Mouse (Mus musculus): ENCODE data around the gene Ddhd1. TPM values are rescaled to one million over a fixed set of nuclear protein-coding genes. Genes with fewer than 3 reads are reported as not detected.

Gene Ddhd1
- polyA plus RNA-seq, 1 experiment = 37.6 TPM

DNA sequence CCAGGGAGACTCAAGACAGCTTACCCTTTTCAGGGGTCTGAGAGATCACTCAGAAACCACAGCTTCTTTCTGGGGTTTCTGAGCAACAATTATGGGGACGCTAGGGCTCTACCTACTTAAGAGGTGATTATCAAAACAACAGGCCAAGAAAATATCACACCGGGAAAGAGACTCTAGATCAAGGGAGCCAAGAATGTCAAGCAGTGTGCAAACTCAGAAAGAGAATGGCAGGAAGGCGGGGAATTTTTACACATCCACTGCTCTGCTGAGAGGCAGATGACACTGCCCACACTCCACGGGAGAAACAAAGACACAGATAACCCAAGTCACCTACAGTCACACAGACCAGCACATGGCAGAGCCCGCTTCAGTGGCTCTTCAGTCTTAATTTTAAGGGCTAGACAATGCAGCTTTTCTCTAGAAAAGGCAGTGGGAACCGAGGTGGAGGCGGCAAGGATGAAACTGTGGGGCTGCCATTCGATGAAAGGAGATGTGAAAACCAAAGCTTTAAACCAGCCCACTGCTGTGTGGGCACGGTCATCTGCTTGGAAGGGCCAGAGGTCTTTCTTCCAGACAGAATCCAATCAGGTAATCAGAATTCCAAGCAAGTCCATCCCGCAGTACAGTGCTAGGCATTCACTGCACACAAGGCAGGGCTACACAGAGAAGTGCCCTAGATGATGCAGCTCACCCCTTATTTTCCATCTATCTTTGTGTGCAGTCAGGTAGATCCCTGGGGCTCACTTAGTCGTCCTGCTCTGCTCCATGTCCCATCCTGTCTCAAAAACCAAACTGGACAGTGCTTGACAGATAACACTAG is 8.7 kb downstream of the Ddhd1 start:
- Histone ChIP-seq H3K27me3 (ENCODE audit: control insufficient read depth, insufficient read depth, low read length, poor library complexity, severe bottlenecking) (no peaks in the 10 kb centered on the region), H3K9me3 (replicated peaks; ENCODE audit: control insufficient read depth, insufficient read depth, low read length, poor library complexity, severe bottlenecking) (no peaks in the 10 kb centered on the region), H3K27ac (ENCODE audit: insufficient read depth, low read length) (no peak overlapping the region), H3K36me3 (ENCODE audit: control insufficient read depth, insufficient read depth, low read length, poor library complexity, severe bottlenecking) (no peaks in the 10 kb centered on the region), H3K9ac (ENCODE audit: low read depth, poor library complexity, severe bottlenecking) (no peak overlapping the region), H3K4me3 (ENCODE audit: low read depth, low read length) (no peak overlapping the region), H3K4me1 (ENCODE audit: control insufficient read depth, insufficient read depth, low read length) (no peaks in the 10 kb centered on the region)
- TF ChIP-seq CTCF (IDR thresholded peaks at IDR 0.05; ENCODE audit: low read depth, low read length) (no peak), EP300 (IDR thresholded peaks at IDR 0.05; ENCODE audit: insufficient read depth, low read depth, low read length) (no peak), POLR2A (IDR thresholded peaks at IDR 0.05; ENCODE audit: insufficient read depth, low read length) (no peak)

DNA sequence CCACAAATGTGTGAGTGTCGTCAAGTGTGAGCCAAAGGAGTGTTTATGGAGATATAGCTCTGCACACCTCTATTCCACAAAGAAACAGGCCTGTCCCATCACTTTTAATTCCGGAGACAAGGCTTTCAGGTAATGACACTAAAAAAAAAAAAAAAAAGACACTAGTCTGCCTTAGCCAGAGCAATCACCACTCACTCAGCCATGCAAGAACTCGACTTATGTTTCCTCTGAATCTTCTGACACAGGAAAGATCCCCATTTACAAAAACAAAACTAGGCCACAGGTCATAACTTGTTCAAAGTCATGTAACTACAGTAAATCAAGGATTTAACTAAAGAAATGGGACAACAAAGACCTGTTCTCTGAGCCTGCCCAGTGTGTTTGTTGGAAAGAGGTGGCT is 9.8 kb downstream of the Ddhd1 start:
- Histone ChIP-seq H3K4me1 (ENCODE audit: control insufficient read depth, insufficient read depth, low read length) (no peaks in the 10 kb centered on the region), H3K27me3 (ENCODE audit: control insufficient read depth, insufficient read depth, low read length, poor library complexity, severe bottlenecking) (no peaks in the 10 kb centered on the region), H3K9ac (ENCODE audit: low read depth, poor library complexity, severe bottlenecking) (no peak overlapping the region), H3K9me3 (replicated peaks; ENCODE audit: control insufficient read depth, insufficient read depth, low read length, poor library complexity, severe bottlenecking) (no peaks in the 10 kb centered on the region), H3K4me3 (ENCODE audit: low read depth, low read length) (no peak overlapping the region), H3K27ac (ENCODE audit: insufficient read depth, low read length) (no peak overlapping the region), H3K36me3 (ENCODE audit: control insufficient read depth, insufficient read depth, low read length, poor library complexity, severe bottlenecking) (no peaks in the 10 kb centered on the region)
- no peak for TF ChIP-seq CTCF (IDR thresholded peaks at IDR 0.05; ENCODE audit: low read depth, low read length)
- TF ChIP-seq EP300 (IDR thresholded peaks at IDR 0.05; ENCODE audit: insufficient read depth, low read depth, low read length) = no peak
- no peak for TF ChIP-seq POLR2A (IDR thresholded peaks at IDR 0.05; ENCODE audit: insufficient read depth, low read length)

DNA sequence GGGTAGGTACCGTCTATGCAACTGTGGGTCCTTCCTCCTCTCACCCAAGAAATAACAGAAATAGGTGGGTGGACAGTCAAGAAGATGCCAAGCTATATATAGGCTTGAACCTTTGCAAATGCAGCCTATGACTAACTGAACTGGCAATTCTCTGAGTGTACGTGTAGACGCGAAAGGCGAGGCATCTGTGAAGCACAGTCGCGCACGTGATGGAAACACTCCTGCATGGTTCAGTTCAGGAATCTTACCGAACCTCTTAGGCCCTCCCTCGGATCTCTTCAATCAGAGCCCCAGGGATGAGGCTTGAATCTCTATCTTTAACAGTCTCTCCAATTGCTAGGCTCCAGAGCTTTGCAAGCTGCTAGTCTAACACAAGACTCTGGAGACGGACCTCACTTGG is 10.3 kb downstream of the Ddhd1 start:
- no peaks in the 10 kb centered on the region for H3K36me3 ChIP-seq (ENCODE audit: control insufficient read depth, insufficient read depth, low read length, poor library complexity, severe bottlenecking)
- TF ChIP-seq EP300 (IDR thresholded peaks at IDR 0.05; ENCODE audit: insufficient read depth, low read depth, low read length) = no peak
- TF ChIP-seq CTCF (IDR thresholded peaks at IDR 0.05; ENCODE audit: low read depth, low read length) = no peak
- TF ChIP-seq POLR2A (IDR thresholded peaks at IDR 0.05; ENCODE audit: insufficient read depth, low read length) = no peak

GRCm38 (mm10) chr14:45647175-45647574 is 10.8 kb downstream of the Ddhd1 start:
- Histone ChIP-seq H3K36me3 (ENCODE audit: control insufficient read depth, insufficient read depth, low read length, poor library complexity, severe bottlenecking) (no peaks in the 10 kb centered on the region), H3K9ac (ENCODE audit: low read depth, poor library complexity, severe bottlenecking) (no peak overlapping the region), H3K4me3 (ENCODE audit: low read depth, low read length) (no peak overlapping the region), H3K4me1 (ENCODE audit: control insufficient read depth, insufficient read depth, low read length) (no peaks in the 10 kb centered on the region), H3K27ac (ENCODE audit: insufficient read depth, low read length) (no peak overlapping the region), H3K9me3 (replicated peaks; ENCODE audit: control insufficient read depth, insufficient read depth, low read length, poor library complexity, severe bottlenecking) (no peaks in the 10 kb centered on the region), H3K27me3 (ENCODE audit: control insufficient read depth, insufficient read depth, low read length, poor library complexity, severe bottlenecking) (no peaks in the 10 kb centered on the region)
- TF ChIP-seq CTCF (IDR thresholded peaks at IDR 0.05; ENCODE audit: low read depth, low read length) = no peak
- no peak for TF ChIP-seq POLR2A (IDR thresholded peaks at IDR 0.05; ENCODE audit: insufficient read depth, low read length)
- TF ChIP-seq EP300 (IDR thresholded peaks at IDR 0.05; ENCODE audit: insufficient read depth, low read depth, low read length) = no peak

More for the DNA sequence above, 10.3 kb downstream of the Ddhd1 start:
- Histone ChIP-seq H3K4me1 (ENCODE audit: control insufficient read depth, insufficient read depth, low read length) (no peaks in the 10 kb centered on the region), H3K27ac (ENCODE audit: insufficient read depth, low read length) (no peak overlapping the region), H3K27me3 (ENCODE audit: control insufficient read depth, insufficient read depth, low read length, poor library complexity, severe bottlenecking) (no peaks in the 10 kb centered on the region), H3K4me3 (ENCODE audit: low read depth, low read length) (no peak overlapping the region), H3K9ac (ENCODE audit: low read depth, poor library complexity, severe bottlenecking) (no peak overlapping the region), H3K9me3 (replicated peaks; ENCODE audit: control insufficient read depth, insufficient read depth, low read length, poor library complexity, severe bottlenecking) (no peaks in the 10 kb centered on the region)

GRCm38 (mm10) chr14:45644786-45645185 is 13.2 kb downstream of the Ddhd1 start:
- Histone ChIP-seq H3K9me3 (replicated peaks; ENCODE audit: control insufficient read depth, insufficient read depth, low read length, poor library complexity, severe bottlenecking) (no peaks in the 10 kb centered on the region), H3K4me3 (ENCODE audit: low read depth, low read length) (no peak overlapping the region), H3K9ac (ENCODE audit: low read depth, poor library complexity, severe bottlenecking) (no peak overlapping the region), H3K4me1 (ENCODE audit: control insufficient read depth, insufficient read depth, low read length) (no peaks in the 10 kb centered on the region), H3K36me3 (ENCODE audit: control insufficient read depth, insufficient read depth, low read length, poor library complexity, severe bottlenecking) (no peaks in the 10 kb centered on the region), H3K27me3 (ENCODE audit: control insufficient read depth, insufficient read depth, low read length, poor library complexity, severe bottlenecking) (no peaks in the 10 kb centered on the region), H3K27ac (ENCODE audit: insufficient read depth, low read length) (no peak overlapping the region)
- TF ChIP-seq CTCF (IDR thresholded peaks at IDR 0.05; ENCODE audit: low read depth, low read length) (no peak), EP300 (IDR thresholded peaks at IDR 0.05; ENCODE audit: insufficient read depth, low read depth, low read length) (no peak), POLR2A (IDR thresholded peaks at IDR 0.05; ENCODE audit: insufficient read depth, low read length) (no peak)

GRCm38 (mm10) chr14:45644202-45644601 is 13.7 kb downstream of the Ddhd1 start:
- Histone ChIP-seq H3K27me3 (ENCODE audit: control insufficient read depth, insufficient read depth, low read length, poor library complexity, severe bottlenecking) (no peaks in the 10 kb centered on the region), H3K9ac (ENCODE audit: low read depth, poor library complexity, severe bottlenecking) (no peak overlapping the region), H3K4me3 (ENCODE audit: low read depth, low read length) (no peak overlapping the region), H3K4me1 (ENCODE audit: control insufficient read depth, insufficient read depth, low read length) (no peaks in the 10 kb centered on the region), H3K27ac (ENCODE audit: insufficient read depth, low read length) (no peak overlapping the region), H3K9me3 (replicated peaks; ENCODE audit: control insufficient read depth, insufficient read depth, low read length, poor library complexity, severe bottlenecking) (no peaks in the 10 kb centered on the region), H3K36me3 (ENCODE audit: control insufficient read depth, insufficient read depth, low read length, poor library complexity, severe bottlenecking) (no peaks in the 10 kb centered on the region)
- TF ChIP-seq CTCF (IDR thresholded peaks at IDR 0.05; ENCODE audit: low read depth, low read length) = no peak
- TF ChIP-seq EP300 (IDR thresholded peaks at IDR 0.05; ENCODE audit: insufficient read depth, low read depth, low read length) = no peak
